Mouse (Mus musculus): ENCODE data around the gene Sbf2.
"Not testable (repeated sequence)": the region's sequence is repeated elsewhere in the genome, so short reads cannot be mapped to it uniquely, and the experiment has no call there.

Sbf2 gene

DNA sequence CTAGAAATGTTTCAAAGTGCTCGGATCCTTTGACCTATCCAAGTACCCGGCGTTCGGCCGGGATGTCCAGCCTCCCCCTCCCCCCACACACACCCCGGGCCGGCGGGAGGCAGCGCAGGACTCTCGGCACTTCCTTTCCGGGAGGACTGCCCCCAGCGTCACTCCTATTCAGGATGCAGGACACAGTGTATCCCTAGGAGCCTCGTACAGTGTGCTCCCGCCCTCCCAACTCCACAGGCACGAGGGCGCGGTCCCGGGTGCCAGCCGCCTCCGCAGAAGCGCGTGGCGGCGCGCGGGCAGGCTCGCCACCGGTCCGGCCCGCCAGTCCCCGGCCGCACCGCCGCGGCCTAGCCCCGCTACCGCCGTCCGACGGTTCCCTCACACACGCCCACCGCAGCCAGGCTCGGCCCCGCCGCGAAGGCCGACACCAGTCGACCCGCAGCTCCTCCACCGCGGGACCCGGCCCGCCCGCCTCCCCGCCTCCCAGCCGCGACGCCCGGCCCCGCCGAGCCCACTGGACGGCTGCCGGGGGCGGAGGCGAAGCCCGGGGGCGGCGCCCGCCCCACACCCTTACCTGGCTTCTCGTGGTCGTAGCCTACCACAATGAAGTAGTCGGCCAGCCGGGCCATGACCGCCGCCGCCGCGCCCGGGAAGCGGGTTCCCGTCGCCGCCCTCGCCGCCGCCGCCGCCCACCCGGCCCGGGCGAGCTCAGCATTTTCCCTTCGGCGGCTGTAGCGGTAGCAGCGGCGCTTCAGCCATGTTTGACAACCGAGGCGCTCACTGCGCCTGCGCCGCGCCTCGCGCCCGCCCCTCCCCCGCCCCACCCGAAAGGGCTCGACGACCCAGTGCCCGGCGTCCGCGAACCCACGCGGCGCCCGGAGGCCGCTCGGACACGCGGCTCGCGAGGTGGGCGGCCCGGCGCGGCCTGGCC, at the start of gene Sbf2:
Gene Sbf2, minus strand, starts transcription at position 790 of the 931 bp plus-strand sequence.
- DNase-seq (ENCODE audit: low read depth, low spot score) = peak; percentile 85

DNA sequence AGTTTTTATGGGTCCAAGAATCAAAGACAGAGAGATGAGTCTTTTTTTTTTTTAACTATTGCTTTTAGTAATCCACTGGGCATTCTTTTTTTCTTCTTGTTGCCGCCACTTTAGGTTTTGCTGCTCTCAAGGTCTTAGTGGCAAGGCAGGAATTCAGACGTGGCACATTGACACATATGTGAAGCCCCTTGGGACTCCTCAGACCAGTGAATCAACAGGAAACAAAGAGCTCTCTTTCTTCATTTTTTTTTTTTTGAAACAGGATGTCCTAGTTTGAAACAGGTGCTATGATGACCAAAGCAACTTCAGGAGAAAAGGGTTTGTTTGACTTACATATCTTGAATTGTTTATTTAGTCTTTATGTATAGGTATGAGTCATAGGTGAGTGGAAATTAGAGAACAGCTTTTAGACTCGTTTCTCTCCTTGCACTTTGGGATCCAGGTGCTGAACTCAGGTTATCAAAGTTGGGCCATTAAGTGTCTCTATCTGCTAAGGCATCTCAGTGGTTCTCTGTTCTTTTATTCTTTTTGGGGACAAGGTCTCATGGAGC, 43.7 kb upstream of the Sbf2 start:
- DNase-seq (ENCODE audit: low read depth, low spot score) = no peak

DNA sequence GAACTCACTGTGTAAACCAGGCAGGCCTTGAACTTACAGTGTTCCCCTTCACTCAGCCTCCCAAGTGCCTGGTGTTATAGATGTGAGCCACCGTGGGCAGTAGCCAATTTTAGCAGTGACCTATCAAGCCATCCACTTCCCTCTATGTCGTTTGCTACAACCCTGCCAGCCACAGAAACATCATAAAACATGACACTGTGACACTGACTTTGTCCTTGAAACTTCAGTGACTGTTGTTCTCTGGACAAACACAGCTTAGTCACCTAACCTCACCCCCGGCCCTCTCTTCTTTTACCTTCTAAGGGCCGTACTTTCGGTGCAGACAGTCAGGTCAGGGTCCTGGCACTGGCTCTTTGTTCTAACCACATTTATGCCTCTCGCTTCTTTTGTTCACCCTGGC, 41.2 kb upstream of the Sbf2 start:
- no peak for DNase-seq (ENCODE audit: low read depth, low spot score)

DNA sequence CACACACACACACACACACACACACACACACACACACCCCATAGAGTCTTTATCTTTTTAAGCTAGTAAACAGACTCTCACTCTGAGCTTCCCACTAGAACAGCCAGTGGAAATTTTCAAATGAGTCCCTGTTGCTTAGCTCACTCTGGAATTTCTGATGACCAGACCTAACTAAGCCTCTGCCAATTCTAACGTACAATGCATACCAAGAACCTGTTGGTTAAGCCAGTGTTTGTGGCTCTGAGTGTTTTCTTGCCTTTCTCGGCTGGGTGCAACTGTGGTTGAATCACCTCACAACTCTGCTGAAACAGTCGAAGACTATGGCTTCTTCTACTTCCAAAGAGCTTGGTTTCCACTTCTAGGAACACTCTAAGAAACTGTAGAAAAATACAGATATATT, 40.5 kb upstream of the Sbf2 start:
- DNase-seq (ENCODE audit: low read depth, low spot score) = no peak

DNA sequence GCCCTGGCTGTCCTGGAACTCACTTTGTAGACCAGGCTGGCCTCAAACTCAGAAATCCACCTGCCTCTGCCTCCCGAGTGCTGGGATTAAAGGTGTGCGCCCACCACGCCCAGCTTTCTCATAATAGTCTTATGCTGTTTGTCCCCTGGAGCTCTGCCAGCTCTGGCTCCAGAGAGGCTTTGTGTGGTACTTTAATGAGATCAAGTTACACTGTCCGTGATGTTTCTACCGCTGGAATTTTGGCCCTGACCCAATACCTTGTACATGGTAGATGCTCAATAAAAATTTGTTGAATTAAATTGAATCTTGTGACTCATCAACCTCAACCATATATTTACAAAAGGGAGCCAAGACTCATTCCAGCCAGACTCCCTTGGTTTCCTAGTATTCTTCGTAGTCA, 36.4 kb upstream of the Sbf2 start:
- no peak for DNase-seq (ENCODE audit: low read depth, low spot score)

DNA sequence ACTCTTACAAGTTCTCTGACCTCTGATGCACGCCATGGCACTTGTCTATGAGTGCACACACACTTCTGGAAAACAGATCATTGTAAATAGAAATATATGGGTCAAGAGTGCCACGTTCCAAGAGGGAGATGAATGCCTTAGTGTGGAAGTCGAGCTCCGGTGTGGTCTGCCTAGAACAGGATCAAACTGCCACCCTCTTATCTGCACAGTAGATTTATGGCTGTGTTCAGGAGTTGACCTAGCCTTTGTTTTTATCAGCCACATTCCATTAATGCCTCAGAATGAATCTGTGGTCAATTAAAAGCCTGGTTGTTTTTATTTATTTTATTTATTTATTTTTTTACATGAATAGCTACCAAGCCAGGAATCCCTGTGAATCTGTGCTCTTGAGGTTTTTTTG, 35.8 kb upstream of the Sbf2 start:
- DNase-seq (ENCODE audit: low read depth, low spot score) = no peak

DNA sequence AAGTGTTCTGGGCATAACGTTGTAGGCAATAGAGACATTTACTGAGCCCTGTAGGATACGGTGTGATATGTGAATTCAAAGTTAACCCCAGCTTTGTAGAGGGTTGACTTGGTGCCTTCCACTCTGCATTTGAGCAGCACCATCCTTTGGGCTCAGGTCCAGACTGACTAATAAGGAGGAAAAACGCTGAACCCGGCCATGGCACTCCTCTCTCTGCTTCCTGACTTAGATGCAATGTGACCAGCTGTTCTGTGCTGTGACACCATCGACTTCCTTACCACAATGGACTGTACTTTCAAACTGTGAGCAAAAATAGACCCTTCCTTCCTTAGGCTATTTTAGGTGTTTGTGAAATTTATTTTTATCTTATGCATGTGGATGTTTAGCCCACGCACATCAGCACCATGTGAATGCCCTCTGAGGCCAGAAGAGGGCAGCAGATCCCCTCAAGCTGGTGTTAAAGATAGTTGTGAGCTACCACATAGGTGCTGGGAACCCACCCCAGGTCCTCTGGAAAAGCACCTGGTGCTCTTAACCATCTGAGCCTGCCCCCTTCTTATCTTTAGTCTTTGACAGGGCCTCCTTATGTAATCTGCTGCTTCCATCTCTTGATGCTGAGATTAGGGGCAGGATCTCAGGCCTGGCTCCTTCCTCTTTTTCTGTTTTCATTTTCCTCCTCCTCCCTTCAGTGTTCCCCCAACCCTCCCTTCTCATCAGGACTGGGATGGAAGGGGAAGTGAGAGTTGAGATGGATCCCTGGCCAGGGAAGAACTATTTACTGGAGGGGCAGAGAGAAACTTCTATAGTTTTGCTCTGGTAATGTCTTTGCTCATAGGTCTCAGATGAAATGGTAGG, 34.6 kb upstream of the Sbf2 start:
- no peak for DNase-seq (ENCODE audit: low read depth, low spot score)

DNA sequence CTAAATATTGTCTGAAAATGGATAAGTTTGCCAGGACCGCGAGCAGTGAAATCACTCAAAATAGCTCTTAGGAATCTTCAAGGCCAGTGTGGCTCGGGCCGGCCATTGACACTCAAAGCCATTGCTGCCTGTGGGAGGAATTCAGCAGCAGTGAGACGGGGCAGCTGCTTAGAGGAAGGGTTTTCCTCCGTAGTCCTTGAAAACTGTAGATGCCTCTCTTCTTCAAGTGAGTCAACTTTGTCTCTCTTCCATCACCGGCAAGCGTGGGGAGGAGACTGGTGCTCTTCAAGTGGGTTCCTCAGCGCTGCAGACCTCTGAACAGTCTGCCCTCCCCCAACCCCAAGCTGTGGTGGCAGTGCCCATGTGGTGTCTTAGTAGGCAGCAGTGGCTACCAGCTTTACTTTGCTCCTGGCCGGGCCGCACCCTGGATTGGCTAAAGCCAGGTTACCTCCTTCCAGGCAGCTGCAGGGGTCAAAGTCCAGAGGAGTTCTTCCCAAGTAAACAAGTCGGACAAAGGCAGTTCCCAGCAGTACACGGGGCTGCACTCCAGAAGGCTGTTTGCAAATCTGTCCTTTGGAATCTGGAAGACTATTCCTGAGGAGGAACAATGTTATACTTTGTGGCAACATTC, 33.8 kb upstream of the Sbf2 start:
- DNase-seq (ENCODE audit: low read depth, low spot score) = no peak

DNA sequence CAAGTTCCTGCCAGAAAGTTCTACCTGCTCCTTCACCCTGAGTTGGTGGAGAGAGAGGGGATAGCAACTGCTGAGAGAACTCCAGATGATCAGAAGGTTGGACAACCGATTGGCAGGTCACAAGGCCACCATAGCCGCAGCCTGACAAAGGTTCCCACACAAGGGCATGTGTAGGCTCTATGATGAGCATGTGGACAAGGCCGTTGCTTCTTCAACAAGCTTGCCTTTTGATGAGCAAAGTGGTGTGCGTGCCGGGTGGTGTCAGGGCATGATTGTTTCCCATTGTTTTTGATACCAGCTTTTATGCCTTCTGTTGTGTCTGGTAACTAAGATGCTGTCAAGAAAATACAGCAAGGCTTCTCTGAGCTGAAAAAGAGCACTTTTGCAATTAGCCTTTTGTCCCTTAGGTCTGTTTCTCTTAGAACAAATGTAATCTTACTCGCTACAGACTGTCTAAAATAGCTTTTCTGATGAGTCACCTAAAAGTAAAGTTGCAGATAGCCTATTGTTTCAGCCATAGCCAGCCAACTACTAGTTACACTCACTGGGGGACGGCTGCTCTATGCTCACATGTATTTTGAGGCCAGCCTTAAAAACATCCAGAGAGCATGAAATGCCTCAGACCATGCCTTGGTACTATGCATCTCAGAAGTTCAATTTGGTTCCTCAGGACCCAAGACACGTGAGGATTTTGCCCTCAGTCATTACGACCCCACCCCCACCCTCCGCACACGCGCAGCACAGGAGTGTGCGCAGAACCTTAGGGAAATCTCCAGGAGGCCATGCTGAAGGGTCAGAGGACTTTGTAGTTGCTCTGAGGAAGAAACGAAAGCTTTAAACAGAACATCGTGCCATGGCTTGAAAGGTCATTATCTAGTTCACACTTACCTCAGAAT, 33.1 kb upstream of the Sbf2 start:
- DNase-seq (ENCODE audit: low read depth, low spot score) = no peak

DNA sequence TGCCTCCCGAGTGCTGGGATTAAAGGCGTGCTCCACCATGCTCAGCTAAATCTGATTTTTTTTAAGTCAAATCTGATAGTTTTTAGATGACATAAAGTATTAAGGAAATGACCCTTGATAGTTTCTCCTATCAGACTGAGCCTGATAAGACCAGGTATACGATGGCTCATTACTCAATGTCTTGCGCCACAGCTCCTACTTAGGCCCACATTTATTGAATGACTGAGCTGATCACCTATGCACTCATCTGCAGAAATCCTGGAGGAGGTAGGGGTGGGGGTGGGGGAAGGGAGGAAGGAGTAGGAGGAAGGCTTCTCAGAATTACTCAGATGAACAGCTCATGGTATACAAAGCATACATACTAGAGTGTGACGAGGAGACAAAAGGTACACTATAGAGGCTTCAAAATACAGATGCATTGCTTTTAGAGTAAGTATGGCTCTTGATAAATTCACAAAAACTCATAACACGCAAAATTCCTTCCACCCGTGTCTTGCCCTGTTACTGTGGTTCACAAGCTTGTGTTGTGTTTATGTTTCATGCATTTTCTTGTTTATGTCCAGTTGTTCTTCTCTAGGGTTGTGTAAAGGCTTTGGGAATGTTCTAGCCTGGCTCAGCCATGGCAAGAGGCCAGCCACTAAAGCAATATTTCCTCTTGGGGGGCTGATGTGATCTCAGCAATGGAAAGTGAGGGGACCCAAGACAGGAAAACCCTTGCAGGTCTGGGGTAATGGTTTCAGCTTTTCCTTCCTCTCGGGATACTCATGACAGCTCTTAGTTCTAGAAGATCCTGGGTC, 32.1 kb upstream of the Sbf2 start:
- no peak for DNase-seq (ENCODE audit: low read depth, low spot score)

DNA sequence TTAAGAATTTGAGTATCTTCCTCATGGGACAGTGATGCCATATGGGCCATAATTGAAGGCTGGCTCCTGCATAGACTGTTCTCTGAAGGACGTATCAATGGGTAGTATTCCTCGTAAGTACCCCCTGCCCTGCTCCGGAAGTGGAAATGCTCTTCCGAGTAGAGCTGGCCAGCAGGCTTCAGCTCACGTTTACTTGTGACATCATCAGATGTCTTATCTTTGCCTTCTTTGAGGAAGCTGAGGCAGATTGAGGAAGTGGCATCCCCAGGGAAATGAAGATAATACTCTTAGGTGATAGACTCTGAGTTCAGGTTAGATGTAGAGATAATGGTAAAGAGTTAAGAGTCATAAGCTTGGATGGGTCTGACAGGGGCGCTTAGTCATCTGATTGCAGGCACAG, 31.1 kb upstream of the Sbf2 start:
- no peak for DNase-seq (ENCODE audit: low read depth, low spot score)

DNA sequence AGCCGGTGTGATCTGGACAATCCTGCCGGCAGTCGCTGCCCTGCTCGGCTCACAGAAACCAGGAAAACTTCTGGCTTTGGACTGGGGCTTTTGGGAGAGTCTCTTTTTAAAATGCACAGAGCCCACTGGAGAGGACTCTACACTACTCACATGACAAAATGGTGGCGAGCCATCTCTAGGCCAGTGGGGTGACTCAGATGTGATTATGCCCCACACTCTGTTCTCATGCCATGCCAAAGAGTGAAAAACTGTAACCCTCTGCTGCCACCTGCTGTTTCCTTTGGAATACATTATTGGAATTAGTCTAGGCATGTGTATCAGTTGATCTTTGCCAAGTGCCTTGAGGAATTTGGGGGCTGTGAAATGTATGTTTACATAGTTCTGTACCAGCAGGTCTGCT, 30.6 kb upstream of the Sbf2 start:
- peak; percentile 78 for DNase-seq (ENCODE audit: low read depth, low spot score)

DNA sequence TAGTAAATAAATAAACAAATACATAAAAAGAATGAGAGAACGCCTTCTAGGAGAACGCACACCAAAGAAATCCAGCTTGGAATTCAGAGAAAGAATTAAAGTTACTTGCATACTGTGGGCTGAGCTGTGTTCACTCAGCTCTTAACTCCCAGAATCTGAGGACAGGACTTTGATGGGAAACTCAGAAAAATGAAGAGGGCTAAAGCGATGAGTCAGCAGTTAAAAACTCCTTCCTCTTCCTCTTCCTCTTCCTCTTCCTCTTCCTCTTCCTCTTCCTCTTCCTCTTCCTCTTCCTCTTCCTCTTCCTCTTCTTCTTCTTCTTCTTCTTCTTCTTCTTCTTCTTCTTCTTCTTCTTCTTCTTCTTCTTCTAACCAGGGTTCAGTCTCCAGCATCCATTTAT, 25.2 kb upstream of the Sbf2 start:
- not testable (repeated sequence) for DNase-seq (ENCODE audit: low read depth, low spot score)

DNA sequence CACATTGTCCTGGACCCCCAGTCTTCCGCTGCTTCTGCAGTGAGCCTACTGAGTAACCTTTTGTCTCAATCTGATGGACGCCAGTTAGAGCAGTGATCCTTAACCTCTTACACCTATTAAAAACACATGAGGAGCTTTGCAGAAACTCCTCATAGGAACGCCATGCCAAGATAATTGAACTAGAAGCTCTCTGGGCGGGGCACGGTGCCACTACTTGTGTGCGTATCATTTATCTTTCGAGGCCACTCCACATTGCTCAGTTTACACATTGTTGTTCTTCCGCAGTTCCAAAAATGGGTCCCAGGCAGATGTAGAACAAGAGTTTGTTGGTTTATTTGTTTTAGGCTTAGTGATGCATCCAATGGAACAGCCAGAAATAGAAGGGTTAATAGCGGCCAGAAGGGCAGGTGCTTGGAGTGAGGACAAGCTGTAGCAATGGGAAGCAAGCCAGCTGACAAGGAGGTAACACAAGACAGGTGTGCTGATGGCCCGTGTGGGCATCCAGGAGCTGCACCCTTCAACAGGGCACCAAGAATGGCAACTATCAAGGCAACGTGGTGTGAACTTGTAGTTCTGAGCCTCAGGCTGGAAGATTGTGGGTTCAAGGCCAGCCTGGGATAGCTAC, 24.7 kb upstream of the Sbf2 start:
- DNase-seq (ENCODE audit: low read depth, low spot score) = no peak

DNA sequence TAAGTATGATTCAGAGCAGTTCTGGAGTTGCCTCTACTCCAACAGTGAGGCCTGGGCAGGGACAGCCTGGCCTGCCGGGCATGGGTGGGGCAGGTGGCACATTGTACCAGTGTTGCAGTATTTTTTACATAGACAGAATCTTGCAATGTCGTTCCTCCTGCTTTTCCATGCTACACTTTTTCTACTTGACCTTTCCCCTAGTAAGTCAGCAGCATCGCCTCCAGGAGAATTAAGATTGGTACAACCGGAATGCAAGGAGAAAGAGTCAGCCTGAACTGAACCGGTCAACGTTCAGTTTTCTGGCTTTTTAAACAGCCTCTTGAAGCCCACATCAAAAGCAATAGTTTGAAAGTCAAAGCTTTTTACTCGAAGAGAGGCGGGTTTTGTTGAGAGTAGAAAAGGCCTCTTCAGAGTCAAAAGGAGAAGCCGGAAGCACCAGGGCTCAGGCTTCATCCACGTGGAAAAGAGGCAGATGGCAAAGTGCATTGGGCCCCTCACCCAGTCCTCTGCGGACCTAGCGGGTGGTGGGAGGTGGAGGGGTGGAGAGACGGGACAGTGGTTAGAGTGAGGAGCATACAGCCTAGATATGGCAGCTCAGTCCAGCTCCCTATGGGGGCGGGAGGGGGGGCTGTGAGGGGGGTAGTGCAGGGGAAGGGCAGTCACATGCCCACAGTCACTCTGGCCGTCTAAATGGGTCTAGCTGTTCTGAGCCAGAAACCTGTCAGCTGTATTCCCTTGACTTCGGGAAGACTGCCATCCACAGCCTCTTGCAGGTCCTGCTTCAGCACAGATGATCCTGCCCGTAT, 23.8 kb upstream of the Sbf2 start:
- DNase-seq (ENCODE audit: low read depth, low spot score) = no peak

DNA sequence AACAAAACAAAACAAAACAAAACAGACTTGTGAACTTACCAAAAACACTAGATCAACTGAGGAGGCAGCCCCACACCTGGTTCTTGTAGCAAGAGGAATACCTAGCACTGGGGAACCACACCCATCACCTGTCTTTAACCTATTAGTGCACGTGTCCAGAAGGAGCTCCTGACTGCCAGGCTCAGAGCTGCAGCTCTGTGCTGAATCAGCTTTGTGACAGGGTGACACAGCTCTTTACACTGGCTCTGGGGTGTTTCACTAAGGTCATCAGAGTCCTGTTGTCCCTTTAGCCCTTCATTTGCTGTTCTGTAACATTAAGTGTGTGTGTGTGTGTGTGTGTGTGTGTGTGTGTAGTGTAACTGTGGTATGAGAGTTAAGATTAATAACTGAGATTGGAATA, 21.8 kb upstream of the Sbf2 start:
- no peak for DNase-seq (ENCODE audit: low read depth, low spot score)

DNA sequence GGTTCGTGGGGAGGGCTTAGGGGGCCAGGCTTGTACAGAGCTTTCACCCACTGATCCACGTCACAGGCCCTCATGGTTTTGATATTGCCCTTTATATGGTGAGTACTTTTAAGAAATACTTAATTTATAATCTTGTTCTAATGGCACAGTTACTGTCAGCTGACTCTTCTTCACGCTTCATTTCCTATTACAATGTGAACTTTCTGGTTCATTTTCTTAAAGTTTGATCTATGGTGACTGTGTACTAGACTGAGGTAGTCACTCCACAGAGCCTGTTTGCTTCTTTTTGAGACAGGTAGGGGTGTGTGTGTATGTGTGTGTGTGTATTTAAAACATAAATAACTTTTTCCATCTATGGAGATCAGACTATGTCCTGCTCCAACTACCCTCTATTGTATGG, 21.2 kb upstream of the Sbf2 start:
- no peak for DNase-seq (ENCODE audit: low read depth, low spot score)

DNA sequence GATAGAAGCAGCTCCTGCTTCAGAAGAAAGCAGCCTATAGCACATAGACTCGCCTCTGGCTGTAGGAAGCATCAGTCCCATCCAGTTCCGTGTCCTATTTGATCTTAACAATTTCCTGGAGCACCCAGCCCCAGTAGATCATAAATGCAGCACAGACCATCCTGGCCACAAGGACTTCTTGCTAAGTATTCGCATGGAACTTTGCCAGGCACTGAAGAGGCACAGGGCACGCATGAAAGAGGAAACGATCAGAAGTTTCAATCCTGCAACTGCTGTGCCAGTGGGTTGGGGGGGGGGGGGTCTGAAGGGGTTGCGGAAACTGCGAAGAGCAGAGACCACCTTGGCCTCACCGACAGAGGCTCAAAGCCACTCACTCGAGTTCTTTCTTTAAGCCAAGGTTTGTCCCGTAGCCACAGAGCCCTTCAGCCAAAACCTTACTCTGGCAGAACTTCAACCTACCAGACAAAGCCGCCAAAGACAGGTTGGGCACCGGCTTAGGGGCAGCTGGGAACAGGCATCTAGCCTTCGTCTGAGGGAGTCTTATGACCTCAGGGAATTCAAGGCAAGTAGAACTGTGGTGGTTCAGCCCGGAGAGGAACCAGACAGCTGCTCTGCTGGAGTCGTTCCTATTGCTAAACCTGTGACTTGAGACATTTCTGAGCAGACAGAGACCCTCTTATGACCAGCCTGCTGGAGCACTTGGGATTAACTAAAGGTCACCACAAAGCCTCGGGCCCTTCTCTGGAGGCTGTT, 16.6 kb upstream of the Sbf2 start:
- DNase-seq (ENCODE audit: low read depth, low spot score) = no peak
